Mouse (Mus musculus): ENCODE measurements around the gene Furin. TPM values are rescaled to one million over a fixed set of nuclear protein-coding genes. Genes with fewer than 3 reads are reported as not detected.

Gene Furin
- 8.7 and 9.5 TPM in 2 replicates for polyA plus RNA-seq (2015; fragmentation: Nextera tagmentation; extraction: Ambion mirVana)

GRCm38 (mm10) chr7:80405188-80405695 lies at the start of gene Furin:
Gene Furin (minus strand): TSS chr7:80405436.
- Histone ChIP-seq H3K27ac (ENCODE audit: low read length) (peak within 1 kb of the TSS; percentile 18), H3K36me3 (ENCODE audit: control insufficient read depth, insufficient read depth, low read length) (no peaks in the 10 kb centered on the region), H3K4me3 (replicated peaks; ENCODE audit: low read length) (no peak within 1 kb of the TSS), H3K27me3 (ENCODE audit: control insufficient read depth, insufficient read depth, low read length) (0 out of 2 replicates have a peak, but pooled peaks cover 5% of the 10 kb centered on the region), H3K4me1 (ENCODE audit: control insufficient read depth, insufficient read depth, low read length) (peaks cover 33% of the 10 kb centered on the region), H3K4me2 (ENCODE audit: low read depth, low read length) (no peak within 1 kb of the TSS), H3K9me3 (replicated peaks; ENCODE audit: control insufficient read depth, low read length) (no peaks in the 10 kb centered on the region), H3K9ac (ENCODE audit: low read length) (peak within 1 kb of the TSS; percentile 9; the same call in 1 of the 2 replicates)
- no peak for ATAC-seq (ENCODE audit: insufficient read depth, low FRiP score)
- WGBS, result 70% methylated on average over 9 of the region's 9 CpGs

GRCm38 (mm10) chr7:80454786-80455185 lies 49.5 kb upstream of the Furin start:
- 78% methylated on average over 2 of the region's 2 CpGs for WGBS
- no peak overlapping the region for H3K9ac ChIP-seq (ENCODE audit: low read length)
- no peak overlapping the region for H3K4me2 ChIP-seq (ENCODE audit: low read depth, low read length)
- H3K27me3 ChIP-seq (ENCODE audit: control insufficient read depth, insufficient read depth, low read length), result no peaks in the 10 kb centered on the region
- H3K27ac ChIP-seq (ENCODE audit: low read length), result no peak overlapping the region
- H3K4me3 ChIP-seq (replicated peaks; ENCODE audit: low read length), result no peak overlapping the region
- ATAC-seq (ENCODE audit: insufficient read depth, low FRiP score), result no peak
- no peaks in the 10 kb centered on the region for H3K9me3 ChIP-seq (replicated peaks; ENCODE audit: control insufficient read depth, low read length)
- H3K36me3 ChIP-seq (ENCODE audit: control insufficient read depth, insufficient read depth, low read length), result peaks cover 4% of the 10 kb centered on the region; the same call in 1 of the 2 replicates
- H3K4me1 ChIP-seq (ENCODE audit: control insufficient read depth, insufficient read depth, low read length), result peaks cover 19% of the 10 kb centered on the region

GRCm38 (mm10) chr7:80453997-80454396 lies 48.8 kb upstream of the Furin start:
- 90% methylated on average over 5 of the region's 5 CpGs for whole genome bisulfite sequencing
- ATAC-seq (ENCODE audit: insufficient read depth, low FRiP score), result no peak
- no peaks in the 10 kb centered on the region for H3K27me3 ChIP-seq (ENCODE audit: control insufficient read depth, insufficient read depth, low read length)
- H3K4me1 ChIP-seq (ENCODE audit: control insufficient read depth, insufficient read depth, low read length), result peaks cover 19% of the 10 kb centered on the region
- H3K4me2 ChIP-seq (ENCODE audit: low read depth, low read length), result no peak overlapping the region
- H3K27ac ChIP-seq (ENCODE audit: low read length), result no peak overlapping the region
- H3K4me3 ChIP-seq (replicated peaks; ENCODE audit: low read length), result no peak overlapping the region
- H3K9me3 ChIP-seq (replicated peaks; ENCODE audit: control insufficient read depth, low read length), result no peaks in the 10 kb centered on the region
- peaks cover 4% of the 10 kb centered on the region; the same call in 1 of the 2 replicates for H3K36me3 ChIP-seq (ENCODE audit: control insufficient read depth, insufficient read depth, low read length)
- no peak overlapping the region for H3K9ac ChIP-seq (ENCODE audit: low read length)

- H3K4me3 ChIP-seq (replicated peaks; ENCODE audit: low read length), result no peak overlapping the region
- H3K27me3 ChIP-seq (ENCODE audit: control insufficient read depth, insufficient read depth, low read length), result no peaks in the 10 kb centered on the region
- no peak overlapping the region for H3K9ac ChIP-seq (ENCODE audit: low read length)
- ATAC-seq (ENCODE audit: insufficient read depth, low FRiP score), result no peak
- peaks cover 17% of the 10 kb centered on the region for H3K4me1 ChIP-seq (ENCODE audit: control insufficient read depth, insufficient read depth, low read length)
- H3K4me2 ChIP-seq (ENCODE audit: low read depth, low read length), result no peak overlapping the region
- 90% methylated on average over 3 of the region's 3 CpGs for WGBS
- H3K9me3 ChIP-seq (replicated peaks; ENCODE audit: control insufficient read depth, low read length), result no peaks in the 10 kb centered on the region
- peaks cover 4% of the 10 kb centered on the region; the same call in 1 of the 2 replicates for H3K36me3 ChIP-seq (ENCODE audit: control insufficient read depth, insufficient read depth, low read length)
- no peak overlapping the region for H3K27ac ChIP-seq (ENCODE audit: low read length)
Observed at GRCm38 (mm10) chr7:80453121-80453520, 47.9 kb upstream of the Furin start.

GRCm38 (mm10) chr7:80452241-80452640 lies 47.0 kb upstream of the Furin start:
- Histone ChIP-seq H3K4me2 (ENCODE audit: low read depth, low read length) (no peak overlapping the region), H3K27me3 (ENCODE audit: control insufficient read depth, insufficient read depth, low read length) (no peaks in the 10 kb centered on the region), H3K4me1 (ENCODE audit: control insufficient read depth, insufficient read depth, low read length) (peaks cover 10% of the 10 kb centered on the region; the same call in 1 of the 2 replicates), H3K27ac (ENCODE audit: low read length) (no peak overlapping the region), H3K9me3 (replicated peaks; ENCODE audit: control insufficient read depth, low read length) (no peaks in the 10 kb centered on the region), H3K9ac (ENCODE audit: low read length) (no peak overlapping the region), H3K4me3 (replicated peaks; ENCODE audit: low read length) (no peak overlapping the region), H3K36me3 (ENCODE audit: control insufficient read depth, insufficient read depth, low read length) (peaks cover 4% of the 10 kb centered on the region; the same call in 1 of the 2 replicates)
- no peak for ATAC-seq (ENCODE audit: insufficient read depth, low FRiP score)
- WGBS, result 81% methylated on average over 5 of the region's 5 CpGs

GRCm38 (mm10) chr7:80451550-80452232 lies 46.5 kb upstream of the Furin start:
- no peak overlapping the region for H3K4me3 ChIP-seq (replicated peaks; ENCODE audit: low read length)
- H3K36me3 ChIP-seq (ENCODE audit: control insufficient read depth, insufficient read depth, low read length), result peaks cover 4% of the 10 kb centered on the region; the same call in 1 of the 2 replicates
- no peaks in the 10 kb centered on the region for H3K27me3 ChIP-seq (ENCODE audit: control insufficient read depth, insufficient read depth, low read length)
- no peaks in the 10 kb centered on the region for H3K9me3 ChIP-seq (replicated peaks; ENCODE audit: control insufficient read depth, low read length)
- peaks cover 8% of the 10 kb centered on the region; the same call in 1 of the 2 replicates for H3K4me1 ChIP-seq (ENCODE audit: control insufficient read depth, insufficient read depth, low read length)
- WGBS, result 67% methylated on average over 3 of the region's 3 CpGs
- no peak overlapping the region for H3K9ac ChIP-seq (ENCODE audit: low read length)
- H3K27ac ChIP-seq (ENCODE audit: low read length), result no peak overlapping the region
- no peak overlapping the region for H3K4me2 ChIP-seq (ENCODE audit: low read depth, low read length)
- peak; percentile 56; the same call in 1 of the 2 replicates for ATAC-seq (ENCODE audit: insufficient read depth, low FRiP score)

GRCm38 (mm10) chr7:80450354-80450753 lies 45.1 kb upstream of the Furin start:
- no peak for ATAC-seq (ENCODE audit: insufficient read depth, low FRiP score)
- 71% methylated on average over 4 of the region's 4 CpGs for whole genome bisulfite sequencing

GRCm38 (mm10) chr7:80449620-80450091 lies 44.4 kb upstream of the Furin start:
- H3K4me3 ChIP-seq (replicated peaks; ENCODE audit: low read length), result no peak overlapping the region
- 67% methylated on average over 6 of the region's 6 CpGs for WGBS
- H3K27me3 ChIP-seq (ENCODE audit: control insufficient read depth, insufficient read depth, low read length), result no peaks in the 10 kb centered on the region
- H3K27ac ChIP-seq (ENCODE audit: low read length), result no peak overlapping the region
- no peak overlapping the region for H3K4me2 ChIP-seq (ENCODE audit: low read depth, low read length)
- no peak for ATAC-seq (ENCODE audit: insufficient read depth, low FRiP score)
- peaks cover 4% of the 10 kb centered on the region; the same call in 1 of the 2 replicates for H3K36me3 ChIP-seq (ENCODE audit: control insufficient read depth, insufficient read depth, low read length)
- H3K9me3 ChIP-seq (replicated peaks; ENCODE audit: control insufficient read depth, low read length), result no peaks in the 10 kb centered on the region
- peaks cover 9% of the 10 kb centered on the region for H3K4me1 ChIP-seq (ENCODE audit: control insufficient read depth, insufficient read depth, low read length)
- no peak overlapping the region for H3K9ac ChIP-seq (ENCODE audit: low read length)

More at GRCm38 (mm10) chr7:80450354-80450753, 45.1 kb upstream of the Furin start:
- Histone ChIP-seq H3K9ac (ENCODE audit: low read length) (no peak overlapping the region), H3K36me3 (ENCODE audit: control insufficient read depth, insufficient read depth, low read length) (peaks cover 4% of the 10 kb centered on the region; the same call in 1 of the 2 replicates), H3K4me1 (ENCODE audit: control insufficient read depth, insufficient read depth, low read length) (peaks cover 7% of the 10 kb centered on the region), H3K4me3 (replicated peaks; ENCODE audit: low read length) (no peak overlapping the region), H3K4me2 (ENCODE audit: low read depth, low read length) (no peak overlapping the region), H3K27ac (ENCODE audit: low read length) (no peak overlapping the region), H3K27me3 (ENCODE audit: control insufficient read depth, insufficient read depth, low read length) (no peaks in the 10 kb centered on the region), H3K9me3 (replicated peaks; ENCODE audit: control insufficient read depth, low read length) (no peaks in the 10 kb centered on the region)

GRCm38 (mm10) chr7:80447336-80447735 lies 42.1 kb upstream of the Furin start:
- no peaks in the 10 kb centered on the region for H3K27me3 ChIP-seq (ENCODE audit: control insufficient read depth, insufficient read depth, low read length)
- no peaks in the 10 kb centered on the region for H3K36me3 ChIP-seq (ENCODE audit: control insufficient read depth, insufficient read depth, low read length)
- 92% methylated on average over 8 of the region's 8 CpGs for WGBS
- H3K4me3 ChIP-seq (replicated peaks; ENCODE audit: low read length), result no peak overlapping the region
- H3K4me1 ChIP-seq (ENCODE audit: control insufficient read depth, insufficient read depth, low read length), result peaks cover 13% of the 10 kb centered on the region
- H3K4me2 ChIP-seq (ENCODE audit: low read depth, low read length), result no peak overlapping the region
- no peak for ATAC-seq (ENCODE audit: insufficient read depth, low FRiP score)
- no peaks in the 10 kb centered on the region for H3K9me3 ChIP-seq (replicated peaks; ENCODE audit: control insufficient read depth, low read length)
- no peak overlapping the region for H3K9ac ChIP-seq (ENCODE audit: low read length)
- no peak overlapping the region for H3K27ac ChIP-seq (ENCODE audit: low read length)

All from stomach, embryonic 16.5 days (tissue).